Comparison of ENCODE assay signal across 9 mouse cellular contexts in the genomic region with DNA sequence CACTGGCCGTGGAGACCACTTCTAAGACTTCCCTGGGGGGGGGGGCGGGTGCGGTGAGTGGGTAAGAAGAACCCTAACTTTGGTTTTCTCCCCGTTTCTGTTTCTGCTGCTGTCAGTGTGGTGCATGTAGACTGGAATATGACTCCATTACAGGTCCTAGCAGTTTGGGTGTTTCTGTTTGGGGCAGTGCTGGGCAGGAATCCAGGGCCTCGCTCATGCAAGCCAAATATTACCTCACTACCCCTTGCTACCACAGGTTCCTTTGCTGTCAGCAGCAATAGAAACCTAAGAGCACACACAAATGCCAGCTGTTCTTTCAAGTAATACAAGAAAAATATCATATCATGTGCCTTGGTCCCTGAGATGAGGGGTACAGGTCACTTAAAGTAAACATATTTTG. TPM values are rescaled to one million over a fixed set of nuclear protein-coding genes. Genes with fewer than 3 reads are reported as not detected.
A peak's percentile ranks its signal among the peaks of the same experiment; 100 is the strongest.
DNase-seq lines count a peak whose midpoint lies in the region; ATAC-seq lines count a peak whose summit lies in the region.
"Had no signal": no experiment of that assay in that cellular context is flagged by ENCODE, and none has a peak within 500 bp of the region (broad histone marks: within the 10 kb centered on the region; RNA-seq: fewer than 3 reads in every experiment).

No protein-coding gene starts in this region.

- peak; percentile 45; the same call in 1 of the 2 replicates for ATAC-seq in heart, embryonic 16.5 days (replicated peaks; ENCODE audit: extremely low read depth, insufficient read depth, low FRiP score)
- no peak for ATAC-seq in heart, embryonic 12.5 days (ENCODE audit: insufficient number of reproducible peaks, low FRiP score)

- peak overlapping the region; percentile 8; the same call in 1 of the 2 replicates for H3K27ac ChIP-seq in heart, embryonic 16.5 days (ENCODE audit: low read length)
- H3K27ac ChIP-seq in heart, embryonic 12.5 days (ENCODE audit: poor library complexity, severe bottlenecking) = no peak overlapping the region
- H3K27ac ChIP-seq: neural tube, embryonic 12.5 days had no signal

- 0 out of 2 replicates have a peak, but pooled peaks cover 2% of the 10 kb centered on the region for H3K4me1 ChIP-seq in heart, embryonic 16.5 days (ENCODE audit: control insufficient read depth, insufficient read depth, low read length)
- H3K4me1 ChIP-seq in heart, embryonic 12.5 days (replicated peaks) = peaks cover 4% of the 10 kb centered on the region; the same call in 1 of the 2 replicates
- H3K4me1 ChIP-seq: neural tube, embryonic 12.5 days had no signal

- DNase-seq in 416B (ENCODE audit: low read depth) = peak; percentile 53
- DNase-seq in adrenal gland, postnatal 25 days = peak; percentile 58
- peak; percentile 46 to 71 for DNase-seq in kidney, postnatal 36 days
- no peak for DNase-seq in layer of hippocampus, adult 8-10 months (ENCODE audit: low spot score in 2 of 2)
- DNase-seq in spleen, adult 18-20 months = no peak

- H3K36me3 ChIP-seq in heart, embryonic 16.5 days (ENCODE audit: control insufficient read depth, insufficient read depth) = no peaks in the 10 kb centered on the region
- H3K36me3 ChIP-seq in heart, embryonic 12.5 days = no peaks in the 10 kb centered on the region
- H3K36me3 ChIP-seq: neural tube, embryonic 12.5 days had no signal

- no peaks in the 10 kb centered on the region for H3K9me3 ChIP-seq in heart, embryonic 16.5 days (replicated peaks; ENCODE audit: control insufficient read depth, low read length)
- H3K9me3 ChIP-seq in heart, embryonic 12.5 days (replicated peaks) = no peaks in the 10 kb centered on the region
- H3K9me3 ChIP-seq: neural tube, embryonic 12.5 days had no signal

- H3K9ac ChIP-seq in heart, embryonic 16.5 days (ENCODE audit: low read length) = no peak overlapping the region
- H3K9ac ChIP-seq in heart, embryonic 12.5 days = no peak overlapping the region
- H3K9ac ChIP-seq: neural tube, embryonic 12.5 days had no signal

- no peak overlapping the region for H3K4me3 ChIP-seq in heart, embryonic 16.5 days (ENCODE audit: low read length)
- no peak overlapping the region for H3K4me3 ChIP-seq in heart, embryonic 12.5 days
- H3K4me3 ChIP-seq: megakaryocyte, embryonic 14.5 days; neural tube, embryonic 12.5 days had no signal

- no peaks in the 10 kb centered on the region for H3K27me3 ChIP-seq in heart, embryonic 16.5 days (ENCODE audit: control insufficient read depth, insufficient read depth, low read length)
- no peaks in the 10 kb centered on the region for H3K27me3 ChIP-seq in heart, embryonic 12.5 days (replicated peaks)
- H3K27me3 ChIP-seq: neural tube, embryonic 12.5 days had no signal

- WGBS in heart, embryonic 16.5 days = 67% methylated on average over 5 of the region's 5 CpGs
- 80% methylated on average over 5 of the region's 5 CpGs for WGBS in heart, embryonic 12.5 days

- no peak overlapping the region for H3K4me2 ChIP-seq in heart, embryonic 16.5 days (ENCODE audit: low read depth, low read length)
- no peak overlapping the region for H3K4me2 ChIP-seq in heart, embryonic 12.5 days
- H3K4me2 ChIP-seq: neural tube, embryonic 12.5 days had no signal

RNA-seq across cellular contexts. Expression of a gene that starts 24.9 kb away (rescaled TPM):
- 770 and 775 TPM in 2 replicates for polyA plus RNA-seq in heart, embryonic 16.5 days (2015; fragmentation: Nextera tagmentation; extraction: Ambion mirVana)
- polyA plus RNA-seq in heart, embryonic 12.5 days (2016; fragmentation: Nextera tagmentation; extraction: Ambion mirVana) = 921 and 928 TPM in 2 replicates
- 2,613 and 2,647 TPM in 2 replicates for total RNA-seq in adrenal gland, postnatal 25 days (2021)
- 1,000 to 10,000 TPM in 2 of 4 experiments, 100 to 1,000 TPM in 2; 898 to 1,122 (median 1,004) TPM for total RNA-seq in layer of hippocampus, adult 8-10 months (2022)

RNA-seq across cellular contexts. Expression of a gene that starts 33.2 kb away (rescaled TPM):
- 5.7 and 5.8 TPM in 2 replicates for polyA plus RNA-seq in heart, embryonic 16.5 days (2015; fragmentation: Nextera tagmentation; extraction: Ambion mirVana)
- 5.5 and 6.0 TPM in 2 replicates for polyA plus RNA-seq in heart, embryonic 12.5 days (2016; fragmentation: Nextera tagmentation; extraction: Ambion mirVana)
- total RNA-seq in adrenal gland, postnatal 25 days (2021) = 246 and 276 TPM in 2 replicates
- 10 to 100 TPM; 13.0 to 15.3 (median 14.3) TPM for total RNA-seq in layer of hippocampus, adult 8-10 months (2022)

Comparison
In these comparisons a context has a peak if more than half of its experiments do, and no peak if none do; other contexts are left out.
1. DNase-seq: peak in 416B (single experiment), adrenal gland, postnatal 25 days (single experiment) and kidney, postnatal 36 days (2 of 2); none in layer of hippocampus, adult 8-10 months (0 of 2) and spleen, adult 18-20 months (0 of 2).
2. RNA of a gene that starts 33.2 kb away (total RNA-seq): 246 to 276 TPM in adrenal gland, postnatal 25 days; 13.0 to 15.3 TPM in layer of hippocampus, adult 8-10 months; every median in the first group is over 10 times any median in the second.